Mouse (Mus musculus) limb, embryonic 14.5 days (tissue): Measurements from ENCODE around the gene Dgat2. TPM values are rescaled to one million over a fixed set of nuclear protein-coding genes. Genes with fewer than 3 reads are reported as not detected.

ENCODE experiments used
- ATAC-seq: fragments of 200-750 bp; cut with Nextera tagmentation; 2 replicates; pipeline ENCODE4 v1.8.0; 2017; ENCODE audit warnings: low read depth, moderate number of reproducible peaks, moderate TSS enrichment; ENCODE audit not compliant: low FRiP score
- DNase-seq: peaks from one replicate; pipeline ENCODE4 v3.0.0-alpha.2; 2015; ENCODE audit warnings: low spot score
- H3K27ac ChIP-seq: fragments of 300-500 bp; sonication (generic); replicated peaks from 2 replicates; pipeline ENCODE4 v1.5.1; 2014; ENCODE audit warnings: low read depth, mild to moderate bottlenecking, low read length, moderate library complexity, mixed read lengths
- H3K27me3 ChIP-seq: fragments of 300-500 bp; sonication (generic); 2 replicates; pipeline ENCODE4 v1.6.1; 2014; ENCODE audit warnings: low read length, mixed read lengths; ENCODE audit not compliant: control insufficient read depth, insufficient read depth
- H3K36me3 ChIP-seq: fragments of 300-500 bp; sonication (generic); 2 replicates; pipeline ENCODE4 v1.6.1; 2014; ENCODE audit warnings: mild to moderate bottlenecking, low read length, moderate library complexity, mixed read lengths; ENCODE audit not compliant: control insufficient read depth, insufficient read depth
- H3K4me1 ChIP-seq: fragments of 300-500 bp; sonication (generic); 2 replicates; pipeline ENCODE4 v1.6.1; 2014; ENCODE audit warnings: antibody characterized with exemption, low read length, mixed read lengths; ENCODE audit not compliant: control insufficient read depth, insufficient read depth
- H3K4me2 ChIP-seq: fragments of 300-500 bp; sonication (generic); replicated peaks from 2 replicates; pipeline ENCODE4 v1.6.1; 2014; ENCODE audit warnings: low read depth, mild to moderate bottlenecking, low read length, moderate library complexity; ENCODE audit not compliant: severe bottlenecking
- H3K4me3 ChIP-seq: fragments of 300-500 bp; sonication (generic); replicated peaks from 2 replicates; pipeline ENCODE4 v1.5.1; 2014; ENCODE audit warnings: low read length
- H3K9ac ChIP-seq: fragments of 300-500 bp; sonication (generic); 2 replicates; pipeline ENCODE4 v1.6.1; 2014; ENCODE audit warnings: mild to moderate bottlenecking, low read depth, low read length, moderate library complexity; ENCODE audit not compliant: severe bottlenecking
- H3K9me3 ChIP-seq: fragments of 300-500 bp; sonication (generic); 2 replicates; pipeline ENCODE4 v1.6.1; 2016; ENCODE audit warnings: low read length; ENCODE audit not compliant: control insufficient read depth
- POLR2A ChIP-seq: fragments of 200-500 bp; IDR thresholded peaks from 2 replicates; pipeline ENCODE4 v1.8.0; 2012; ENCODE audit warnings: inconsistent platforms, mild to moderate bottlenecking, moderate library complexity, borderline replicate concordance; ENCODE audit not compliant: insufficient read depth, insufficient read length; ENCODE audit errors: extremely low read depth
- WGBS: fragments of 180-500 bp; shearing (Covaris S2); extraction: QIAGEN DNeasy Blood & Tissue Kit; methylation state at CpG from one replicate; pipeline ENCODE4 v1.1.7; 2014; 5-methylcytosine and 5-hydroxymethylcytosine counted together
- polyA plus RNA-seq, 2 experiments: library from polyadenylated mRNA; depleted of rRNA in 1 of 2; stranded (reverse) in 1 of 2; unstranded in 1 of 2; fragments of >200 nt; fragmentation: Nextera tagmentation in 1 of 2; extraction: Ambion mirVana in 1 of 2; gene quantifications; 2 replicates each; pipeline versions ENCODE4 v1.2.1 to v1.2.3; 2012 to 2014

Dgat2 gene
- polyA plus RNA-seq, 2 experiments: 23.5 to 42.3 TPM

GRCm38 (mm10) chr7:99194511-99194910, 12.0 kb upstream of the Dgat2 start:
- no peak for ATAC-seq
- H3K27me3 ChIP-seq: no peaks in the 10 kb centered on the region
- H3K9ac ChIP-seq: no peak overlapping the region
- no peaks in the 10 kb centered on the region for H3K9me3 ChIP-seq
- no peak for DNase-seq
- no peaks in the 10 kb centered on the region for H3K4me1 ChIP-seq
- no peak overlapping the region for H3K27ac ChIP-seq
- WGBS: 68% methylated on average over 2 of the region's 2 CpGs
- no peaks in the 10 kb centered on the region for H3K36me3 ChIP-seq
- no peak for TF ChIP-seq POLR2A
- no peak overlapping the region for H3K4me2 ChIP-seq
- no peak overlapping the region for H3K4me3 ChIP-seq

GRCm38 (mm10) chr7:99193926-99194325, 11.4 kb upstream of the Dgat2 start:
- Histone ChIP-seq H3K27ac (no peak overlapping the region), H3K4me2 (no peak overlapping the region), H3K36me3 (no peaks in the 10 kb centered on the region), H3K9me3 (no peaks in the 10 kb centered on the region), H3K9ac (no peak overlapping the region), H3K4me1 (no peaks in the 10 kb centered on the region), H3K4me3 (no peak overlapping the region), H3K27me3 (no peaks in the 10 kb centered on the region)
- WGBS: 86% methylated on average over 4 of the region's 4 CpGs
- TF ChIP-seq POLR2A: no peak
- DNase-seq: no peak
- no peak for ATAC-seq

GRCm38 (mm10) chr7:99191411-99191810, 8.9 kb upstream of the Dgat2 start:
- Histone ChIP-seq H3K4me3 (no peak overlapping the region), H3K27me3 (no peaks in the 10 kb centered on the region), H3K4me1 (no peaks in the 10 kb centered on the region), H3K9ac (no peak overlapping the region), H3K36me3 (no peaks in the 10 kb centered on the region), H3K9me3 (no peaks in the 10 kb centered on the region), H3K4me2 (no peak overlapping the region), H3K27ac (no peak overlapping the region)
- no peak for DNase-seq
- TF ChIP-seq POLR2A: no peak
- ATAC-seq: no peak

- 77% methylated on average over 5 of the region's 5 CpGs for WGBS
Observed at GRCm38 (mm10) chr7:99189885-99190284, 7.4 kb upstream of the Dgat2 start.

GRCm38 (mm10) chr7:99188630-99189029, 6.1 kb upstream of the Dgat2 start:
- H3K9me3 ChIP-seq: no peaks in the 10 kb centered on the region
- H3K36me3 ChIP-seq: no peaks in the 10 kb centered on the region
- H3K27ac ChIP-seq: no peak overlapping the region
- ATAC-seq (no peak), DNase-seq (no peak)
- H3K4me3 ChIP-seq: no peak overlapping the region
- H3K4me1 ChIP-seq: no peaks in the 10 kb centered on the region
- TF ChIP-seq POLR2A: no peak
- WGBS: 82% methylated on average over 6 of the region's 6 CpGs
- H3K27me3 ChIP-seq: no peaks in the 10 kb centered on the region
- no peak overlapping the region for H3K9ac ChIP-seq
- no peak overlapping the region for H3K4me2 ChIP-seq

More at GRCm38 (mm10) chr7:99189885-99190284, 7.4 kb upstream of the Dgat2 start:
- ATAC-seq (no peak), DNase-seq (no peak)
- Histone ChIP-seq H3K4me1 (no peaks in the 10 kb centered on the region), H3K9me3 (no peaks in the 10 kb centered on the region), H3K4me3 (no peak overlapping the region), H3K36me3 (no peaks in the 10 kb centered on the region), H3K27ac (no peak overlapping the region), H3K4me2 (no peak overlapping the region), H3K9ac (no peak overlapping the region), H3K27me3 (no peaks in the 10 kb centered on the region)
- no peak for TF ChIP-seq POLR2A

GRCm38 (mm10) chr7:99187451-99187850, 4.9 kb upstream of the Dgat2 start:
- H3K9ac ChIP-seq: no peak overlapping the region
- DNase-seq (no peak), ATAC-seq (no peak)
- no peak overlapping the region for H3K27ac ChIP-seq
- no peaks in the 10 kb centered on the region for H3K4me1 ChIP-seq
- H3K9me3 ChIP-seq: no peaks in the 10 kb centered on the region
- no peak overlapping the region for H3K4me3 ChIP-seq
- H3K27me3 ChIP-seq: no peaks in the 10 kb centered on the region
- H3K36me3 ChIP-seq: no peaks in the 10 kb centered on the region
- no peak overlapping the region for H3K4me2 ChIP-seq
- WGBS: 91% methylated on average over 4 of the region's 5 CpGs
- TF ChIP-seq POLR2A: no peak
